Mouse (Mus musculus): ENCODE results near the gene Cyp26c1. TPM values are rescaled to one million over a fixed set of nuclear protein-coding genes. Genes with fewer than 3 reads are reported as not detected.

The Cyp26c1 gene
- polyA plus RNA-seq, 1 experiment from 2014 or later = not detected

DNA sequence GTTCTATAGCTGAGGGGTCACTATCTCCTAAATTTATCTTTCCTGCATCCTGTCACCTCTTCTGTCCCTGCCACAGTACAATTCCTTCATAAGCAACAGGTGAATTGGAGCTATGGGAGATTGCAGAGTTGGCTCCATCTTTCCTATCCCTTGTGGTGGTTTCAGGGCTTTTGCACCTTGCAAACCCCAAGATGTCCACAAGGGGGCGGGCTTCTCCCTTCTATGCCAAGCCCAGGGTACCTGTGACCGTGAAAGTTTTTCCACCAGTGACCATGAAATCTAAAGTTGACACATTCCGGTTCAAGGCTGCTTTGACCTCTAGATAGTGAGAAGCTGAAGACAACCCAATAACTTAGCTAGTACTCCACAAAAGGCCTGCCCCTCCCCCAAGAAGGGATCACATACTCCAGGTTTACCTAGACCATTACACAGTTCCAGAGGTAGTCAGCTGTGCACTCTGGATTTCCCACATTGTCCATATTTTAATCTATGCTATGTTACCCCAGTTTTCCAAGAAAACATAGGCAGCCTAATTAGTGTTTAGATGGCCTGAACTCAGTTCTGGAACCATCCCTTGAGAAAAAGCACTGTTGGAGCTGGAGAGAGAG is 18.6 kb downstream of the Cyp26c1 start:
- Histone ChIP-seq H3K9ac (replicated peaks) (no peak overlapping the region), H3K4me1 (ENCODE audit: insufficient read depth) (peaks cover 4% of the 10 kb centered on the region; the same call in 1 of the 2 replicates), H3K4me3 (ENCODE audit: low read depth, low read length) (no peak overlapping the region), H3K27me3 (ENCODE audit: insufficient read depth, low read length) (peaks cover 17% of the 10 kb centered on the region), H3K4me2 (ENCODE audit: low read depth, low read length) (no peak overlapping the region), H3K9me3 (ENCODE audit: low read length) (no peaks in the 10 kb centered on the region), H3K27ac (ENCODE audit: low read depth) (no peak overlapping the region), H3K36me3 (replicated peaks; ENCODE audit: insufficient read depth, low read length) (no peaks in the 10 kb centered on the region)
- ATAC-seq (no peak; the same call in 1 of the 2 replicates), DNase-seq (peak; percentile 83)
- 5% methylated on average over 3 of the region's 3 CpGs for WGBS (ENCODE audit: insufficient replicate concordance)
- peak; percentile 93 for TF ChIP-seq CTCF (IDR thresholded peaks at IDR 0.05; ENCODE audit: low read depth)
- TF ChIP-seq EP300 (IDR thresholded peaks at IDR 0.05; ENCODE audit: low read depth) = no peak

DNA sequence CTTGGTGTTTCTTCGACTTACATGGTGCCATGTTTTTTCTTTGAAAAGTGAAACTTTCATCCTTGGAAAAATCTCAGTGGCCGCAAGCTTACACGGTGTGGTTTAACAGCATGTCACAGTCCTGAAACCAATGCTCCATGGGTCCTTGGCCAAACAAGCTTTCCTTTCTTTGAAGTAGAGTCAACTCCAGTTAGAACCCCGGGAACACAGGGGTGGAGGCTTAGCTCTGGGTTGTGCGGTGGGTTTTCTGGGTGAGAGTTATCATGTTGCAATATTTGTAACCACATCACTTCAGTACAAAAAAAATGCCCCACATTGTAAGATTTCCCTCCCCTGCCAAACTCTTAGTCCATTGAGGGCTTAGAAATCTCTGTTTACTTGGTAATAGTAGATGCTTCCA is 20.3 kb downstream of the Cyp26c1 start:
- no peak overlapping the region for H3K27ac ChIP-seq (ENCODE audit: low read depth)
- ATAC-seq (no peak), DNase-seq (no peak)
- no peaks in the 10 kb centered on the region; the same call in 1 of the 2 replicates for H3K27me3 ChIP-seq (ENCODE audit: insufficient read depth, low read length)
- no peaks in the 10 kb centered on the region for H3K9me3 ChIP-seq (ENCODE audit: low read length)
- no peak overlapping the region for H3K4me3 ChIP-seq (ENCODE audit: low read depth, low read length)
- H3K4me1 ChIP-seq (ENCODE audit: insufficient read depth) = peaks cover 4% of the 10 kb centered on the region; the same call in 1 of the 2 replicates
- 80% methylated on average over 5 of the region's 5 CpGs for WGBS (ENCODE audit: insufficient replicate concordance)
- no peak overlapping the region for H3K4me2 ChIP-seq (ENCODE audit: low read depth, low read length)
- no peak for TF ChIP-seq EP300 (IDR thresholded peaks at IDR 0.05; ENCODE audit: low read depth)
- TF ChIP-seq CTCF (IDR thresholded peaks at IDR 0.05; ENCODE audit: low read depth) = no peak
- H3K36me3 ChIP-seq (replicated peaks; ENCODE audit: insufficient read depth, low read length) = no peaks in the 10 kb centered on the region
- no peak overlapping the region for H3K9ac ChIP-seq (replicated peaks)

- no peak for TF ChIP-seq CTCF (IDR thresholded peaks at IDR 0.05; ENCODE audit: low read depth)
- Histone ChIP-seq H3K9ac (replicated peaks) (no peak overlapping the region), H3K4me1 (ENCODE audit: insufficient read depth) (no peaks in the 10 kb centered on the region), H3K27me3 (ENCODE audit: insufficient read depth, low read length) (no peaks in the 10 kb centered on the region), H3K4me2 (ENCODE audit: low read depth, low read length) (no peak overlapping the region), H3K9me3 (ENCODE audit: low read length) (no peaks in the 10 kb centered on the region), H3K4me3 (ENCODE audit: low read depth, low read length) (no peak overlapping the region), H3K27ac (ENCODE audit: low read depth) (no peak overlapping the region), H3K36me3 (replicated peaks; ENCODE audit: insufficient read depth, low read length) (no peaks in the 10 kb centered on the region)
- WGBS (ENCODE audit: insufficient replicate concordance) = 64% methylated on average over 10 of the region's 10 CpGs
- DNase-seq = no peak
- ATAC-seq = no peak
Observed at GRCm38 (mm10) chr19:37714681-37715080, 29.3 kb downstream of the Cyp26c1 start.

- H3K9me3 ChIP-seq (ENCODE audit: low read length) = no peaks in the 10 kb centered on the region
- no peak for ATAC-seq
- H3K36me3 ChIP-seq (replicated peaks; ENCODE audit: insufficient read depth, low read length) = no peaks in the 10 kb centered on the region
- no peak for DNase-seq
- no peaks in the 10 kb centered on the region for H3K4me1 ChIP-seq (ENCODE audit: insufficient read depth)
- H3K27ac ChIP-seq (ENCODE audit: low read depth) = no peak overlapping the region
- H3K9ac ChIP-seq (replicated peaks) = no peak overlapping the region
- no peak overlapping the region for H3K4me2 ChIP-seq (ENCODE audit: low read depth, low read length)
- 38% methylated on average over 1 of the region's 1 CpGs for WGBS (ENCODE audit: insufficient replicate concordance)
- H3K4me3 ChIP-seq (ENCODE audit: low read depth, low read length) = no peak overlapping the region
- TF ChIP-seq EP300 (IDR thresholded peaks at IDR 0.05; ENCODE audit: low read depth) (no peak), CTCF (IDR thresholded peaks at IDR 0.05; ENCODE audit: low read depth) (no peak)
- no peaks in the 10 kb centered on the region for H3K27me3 ChIP-seq (ENCODE audit: insufficient read depth, low read length)
Observed at GRCm38 (mm10) chr19:37715980-37716379, 30.6 kb downstream of the Cyp26c1 start.

DNA sequence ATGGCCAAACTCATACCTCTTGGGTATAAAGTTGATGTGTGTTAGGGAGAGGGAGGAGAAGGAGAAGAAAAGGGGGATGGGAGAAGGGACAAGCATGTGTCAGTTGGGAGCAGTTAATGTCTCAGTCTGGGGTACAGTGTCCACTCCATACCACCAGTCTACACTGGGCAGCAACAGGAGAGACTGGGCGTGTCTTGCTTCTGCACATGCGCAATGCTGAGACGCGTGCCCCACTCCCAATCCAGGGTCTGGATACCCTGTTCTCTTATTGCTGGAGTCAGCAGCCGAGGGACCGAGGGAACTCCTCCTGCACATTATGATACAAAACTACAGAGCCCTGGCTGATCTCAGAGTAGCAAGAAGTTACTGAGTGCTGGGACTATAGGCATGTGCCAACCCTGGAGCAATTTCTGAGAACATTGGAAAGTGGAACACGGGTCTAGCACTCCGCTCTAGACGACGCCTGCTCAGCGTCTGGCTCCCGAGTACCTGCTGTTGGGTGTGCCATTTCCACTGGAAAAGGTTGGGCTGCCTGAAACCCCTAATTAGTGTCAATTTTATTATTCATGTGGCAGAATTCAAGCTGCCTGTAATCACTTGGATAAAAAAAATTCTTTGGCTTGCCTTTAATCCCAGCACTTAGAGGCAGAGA is 31.3 kb downstream of the Cyp26c1 start:
- H3K4me1 ChIP-seq (ENCODE audit: insufficient read depth) = no peaks in the 10 kb centered on the region
- H3K9ac ChIP-seq (replicated peaks) = no peak overlapping the region
- H3K9me3 ChIP-seq (ENCODE audit: low read length) = no peaks in the 10 kb centered on the region
- 77% methylated on average over 12 of the region's 12 CpGs for WGBS (ENCODE audit: insufficient replicate concordance)
- H3K4me2 ChIP-seq (ENCODE audit: low read depth, low read length) = no peak overlapping the region
- DNase-seq = no peak
- H3K27ac ChIP-seq (ENCODE audit: low read depth) = no peak overlapping the region
- TF ChIP-seq CTCF (IDR thresholded peaks at IDR 0.05; ENCODE audit: low read depth) = no peak
- TF ChIP-seq EP300 (IDR thresholded peaks at IDR 0.05; ENCODE audit: low read depth) = no peak
- no peak for ATAC-seq
- no peak overlapping the region for H3K4me3 ChIP-seq (ENCODE audit: low read depth, low read length)
- no peaks in the 10 kb centered on the region for H3K27me3 ChIP-seq (ENCODE audit: insufficient read depth, low read length)
- no peaks in the 10 kb centered on the region for H3K36me3 ChIP-seq (replicated peaks; ENCODE audit: insufficient read depth, low read length)

- Histone ChIP-seq H3K9ac (replicated peaks) (no peak overlapping the region), H3K36me3 (replicated peaks; ENCODE audit: insufficient read depth, low read length) (no peaks in the 10 kb centered on the region), H3K27me3 (ENCODE audit: insufficient read depth, low read length) (no peaks in the 10 kb centered on the region), H3K4me3 (ENCODE audit: low read depth, low read length) (no peak overlapping the region), H3K27ac (ENCODE audit: low read depth) (no peak overlapping the region), H3K4me1 (ENCODE audit: insufficient read depth) (no peaks in the 10 kb centered on the region), H3K9me3 (ENCODE audit: low read length) (no peaks in the 10 kb centered on the region), H3K4me2 (ENCODE audit: low read depth, low read length) (no peak overlapping the region)
- DNase-seq (no peak), ATAC-seq (no peak)
- 27% methylated on average over 1 of the region's 1 CpGs for WGBS (ENCODE audit: insufficient replicate concordance)
- TF ChIP-seq EP300 (IDR thresholded peaks at IDR 0.05; ENCODE audit: low read depth) = no peak
- no peak for TF ChIP-seq CTCF (IDR thresholded peaks at IDR 0.05; ENCODE audit: low read depth)
Observed at GRCm38 (mm10) chr19:37719166-37719565, 33.8 kb downstream of the Cyp26c1 start.

Data from liver, postnatal 0 days (tissue).